Mouse (Mus musculus): Measurements from ENCODE around the gene Meis3.

The Meis3 gene

GRCm38 (mm10) chr7:16183663-16184062, 8.8 kb downstream of the Meis3 start:
- no peaks in the 10 kb centered on the region for H3K36me3 ChIP-seq (ENCODE audit: control insufficient read depth, insufficient read depth, low read length, poor library complexity, severe bottlenecking)
- DNase-seq (ENCODE audit: low read depth, low spot score) = peak; percentile 70
- H3K27me3 ChIP-seq (ENCODE audit: control insufficient read depth, insufficient read depth, low read length, poor library complexity, severe bottlenecking) = no peaks in the 10 kb centered on the region

- H3K36me3 ChIP-seq (ENCODE audit: control insufficient read depth, insufficient read depth, low read length, poor library complexity, severe bottlenecking) = no peaks in the 10 kb centered on the region
- DNase-seq (ENCODE audit: low read depth, low spot score) = no peak
These were observed 12.6 kb downstream of the Meis3 start for GRCm38 (mm10) chr7:16187494-16187893.

GRCm38 (mm10) chr7:16192315-16192714, 17.4 kb downstream of the Meis3 start:
- peak; percentile 87 for DNase-seq (ENCODE audit: low read depth, low spot score)
- Histone ChIP-seq H3K27me3 (ENCODE audit: control insufficient read depth, insufficient read depth, low read length, poor library complexity, severe bottlenecking) (no peaks in the 10 kb centered on the region), H3K36me3 (ENCODE audit: control insufficient read depth, insufficient read depth, low read length, poor library complexity, severe bottlenecking) (no peaks in the 10 kb centered on the region; the same call in 1 of the 2 replicates)

More at GRCm38 (mm10) chr7:16187494-16187893, 12.6 kb downstream of the Meis3 start:
- H3K27me3 ChIP-seq (ENCODE audit: control insufficient read depth, insufficient read depth, low read length, poor library complexity, severe bottlenecking) = no peaks in the 10 kb centered on the region

- Histone ChIP-seq H3K27me3 (ENCODE audit: control insufficient read depth, insufficient read depth, low read length, poor library complexity, severe bottlenecking) (no peaks in the 10 kb centered on the region), H3K36me3 (ENCODE audit: control insufficient read depth, insufficient read depth, low read length, poor library complexity, severe bottlenecking) (no peaks in the 10 kb centered on the region; the same call in 1 of the 2 replicates)
- peak; percentile 71 for DNase-seq (ENCODE audit: low read depth, low spot score)
These were observed 18.8 kb downstream of the Meis3 start for GRCm38 (mm10) chr7:16193702-16194101.

GRCm38 (mm10) chr7:16196616-16197015, 21.7 kb downstream of the Meis3 start:
- no peak for DNase-seq (ENCODE audit: low read depth, low spot score)
- H3K36me3 ChIP-seq (ENCODE audit: control insufficient read depth, insufficient read depth, low read length, poor library complexity, severe bottlenecking) = no peaks in the 10 kb centered on the region; the same call in none of the 2 replicates
- no peaks in the 10 kb centered on the region for H3K27me3 ChIP-seq (ENCODE audit: control insufficient read depth, insufficient read depth, low read length, poor library complexity, severe bottlenecking)

- Histone ChIP-seq H3K36me3 (ENCODE audit: control insufficient read depth, insufficient read depth, low read length, poor library complexity, severe bottlenecking) (no peaks in the 10 kb centered on the region; the same call in none of the 2 replicates), H3K27me3 (ENCODE audit: control insufficient read depth, insufficient read depth, low read length, poor library complexity, severe bottlenecking) (no peaks in the 10 kb centered on the region)
- DNase-seq (ENCODE audit: low read depth, low spot score) = peak; percentile 41
These were observed 22.3 kb downstream of the Meis3 start for GRCm38 (mm10) chr7:16197166-16197565.

- no peaks in the 10 kb centered on the region; the same call in none of the 2 replicates for H3K36me3 ChIP-seq (ENCODE audit: control insufficient read depth, insufficient read depth, low read length, poor library complexity, severe bottlenecking)
- no peak for DNase-seq (ENCODE audit: low read depth, low spot score)
- H3K27me3 ChIP-seq (ENCODE audit: control insufficient read depth, insufficient read depth, low read length, poor library complexity, severe bottlenecking) = no peaks in the 10 kb centered on the region
These were observed 23.6 kb downstream of the Meis3 start for GRCm38 (mm10) chr7:16198540-16198939.

GRCm38 (mm10) chr7:16201136-16201535, 26.2 kb downstream of the Meis3 start:
- H3K36me3 ChIP-seq (ENCODE audit: control insufficient read depth, insufficient read depth, low read length, poor library complexity, severe bottlenecking) = peaks cover 2% of the 10 kb centered on the region
- no peaks in the 10 kb centered on the region for H3K27me3 ChIP-seq (ENCODE audit: control insufficient read depth, insufficient read depth, low read length, poor library complexity, severe bottlenecking)
- DNase-seq (ENCODE audit: low read depth, low spot score) = no peak

GRCm38 (mm10) chr7:16202756-16203504, 28.0 kb downstream of the Meis3 start:
- DNase-seq (ENCODE audit: low read depth, low spot score) = no peak
- Histone ChIP-seq H3K36me3 (ENCODE audit: control insufficient read depth, insufficient read depth, low read length, poor library complexity, severe bottlenecking) (peaks cover 2% of the 10 kb centered on the region), H3K27me3 (ENCODE audit: control insufficient read depth, insufficient read depth, low read length, poor library complexity, severe bottlenecking) (no peaks in the 10 kb centered on the region)

GRCm38 (mm10) chr7:16203505-16203903, 28.6 kb downstream of the Meis3 start:
- H3K36me3 ChIP-seq (ENCODE audit: control insufficient read depth, insufficient read depth, low read length, poor library complexity, severe bottlenecking) = peaks cover 2% of the 10 kb centered on the region
- H3K27me3 ChIP-seq (ENCODE audit: control insufficient read depth, insufficient read depth, low read length, poor library complexity, severe bottlenecking) = no peaks in the 10 kb centered on the region
- DNase-seq (ENCODE audit: low read depth, low spot score) = no peak

- DNase-seq (ENCODE audit: low read depth, low spot score) = no peak
These were observed 29.9 kb downstream of the Meis3 start for GRCm38 (mm10) chr7:16204791-16205190.

GRCm38 (mm10) chr7:16207076-16207475, 32.2 kb downstream of the Meis3 start:
- Histone ChIP-seq H3K36me3 (ENCODE audit: control insufficient read depth, insufficient read depth, low read length, poor library complexity, severe bottlenecking) (peaks cover 7% of the 10 kb centered on the region), H3K27me3 (ENCODE audit: control insufficient read depth, insufficient read depth, low read length, poor library complexity, severe bottlenecking) (no peaks in the 10 kb centered on the region)
- no peak for DNase-seq (ENCODE audit: low read depth, low spot score)

More at GRCm38 (mm10) chr7:16204791-16205190, 29.9 kb downstream of the Meis3 start:
- H3K36me3 ChIP-seq (ENCODE audit: control insufficient read depth, insufficient read depth, low read length, poor library complexity, severe bottlenecking) = peaks cover 2% of the 10 kb centered on the region
- H3K27me3 ChIP-seq (ENCODE audit: control insufficient read depth, insufficient read depth, low read length, poor library complexity, severe bottlenecking) = no peaks in the 10 kb centered on the region

- Histone ChIP-seq H3K27me3 (ENCODE audit: control insufficient read depth, insufficient read depth, low read length, poor library complexity, severe bottlenecking) (no peaks in the 10 kb centered on the region), H3K36me3 (ENCODE audit: control insufficient read depth, insufficient read depth, low read length, poor library complexity, severe bottlenecking) (peaks cover 8% of the 10 kb centered on the region)
- DNase-seq (ENCODE audit: low read depth, low spot score) = peak; percentile 23
These were observed 32.6 kb downstream of the Meis3 start for GRCm38 (mm10) chr7:16207496-16207895.

GRCm38 (mm10) chr7:16208781-16209665, 34.1 kb downstream of the Meis3 start:
- H3K36me3 ChIP-seq (ENCODE audit: control insufficient read depth, insufficient read depth, low read length, poor library complexity, severe bottlenecking) = peaks cover 8% of the 10 kb centered on the region
- H3K27me3 ChIP-seq (ENCODE audit: control insufficient read depth, insufficient read depth, low read length, poor library complexity, severe bottlenecking) = no peaks in the 10 kb centered on the region
- no peak for DNase-seq (ENCODE audit: low read depth, low spot score)

- DNase-seq (ENCODE audit: low read depth, low spot score) = peak; percentile 57
- peaks cover 6% of the 10 kb centered on the region for H3K36me3 ChIP-seq (ENCODE audit: control insufficient read depth, insufficient read depth, low read length, poor library complexity, severe bottlenecking)
These were observed 36.0 kb downstream of the Meis3 start for GRCm38 (mm10) chr7:16210862-16211365.

More at GRCm38 (mm10) chr7:16210862-16211365, 36.0 kb downstream of the Meis3 start:
- H3K27me3 ChIP-seq (ENCODE audit: control insufficient read depth, insufficient read depth, low read length, poor library complexity, severe bottlenecking) = no peaks in the 10 kb centered on the region

Measured in splenic B cell, adult 2 months (primary cell).